27 mouse cellular contexts compared by ENCODE assay signal in the genomic region with DNA sequence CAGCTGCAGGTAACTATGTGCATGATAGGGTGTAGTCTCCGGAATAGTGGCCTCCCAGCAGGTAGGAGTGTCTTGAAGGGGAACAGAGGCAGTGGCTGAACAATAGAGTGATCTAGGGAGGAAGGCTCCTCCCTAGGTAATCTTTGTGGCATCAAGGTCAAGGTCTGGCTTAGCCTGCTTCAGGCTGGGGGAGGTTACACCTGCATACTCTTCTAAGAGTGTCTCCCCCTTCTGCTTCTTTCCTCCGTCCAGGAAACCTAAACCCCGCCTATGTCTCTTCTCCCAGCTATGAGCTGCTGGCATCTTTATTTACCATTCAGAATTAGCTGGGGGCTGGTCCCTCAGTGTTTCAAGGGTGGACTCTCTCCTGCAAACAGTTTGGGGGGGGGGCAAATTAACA. TPM values are rescaled to one million over a fixed set of nuclear protein-coding genes. Genes with fewer than 3 reads are reported as not detected.
DNase-seq lines count a peak whose midpoint lies in the region; ATAC-seq and TF ChIP-seq lines count a peak whose summit lies in the region.
"Had no signal": no experiment of that assay in that cellular context is flagged by ENCODE, and none has a peak within 500 bp of the region (broad histone marks: within the 10 kb centered on the region; RNA-seq: fewer than 3 reads in every experiment).

No protein-coding gene starts in this region.

- H3K4me3 ChIP-seq in E14TG2a.4 (replicated peaks; ENCODE audit: low read length) (peak overlapping the region; percentile 76), ES-Bruce4 (ENCODE audit: low read depth, low read length) (peak overlapping the region; percentile 31)
- no peak overlapping the region for H3K4me3 ChIP-seq in layer of hippocampus, adult 2 months
- H3K4me3 ChIP-seq in midbrain, postnatal 0 days (ENCODE audit: low read depth, low read length), result no peak overlapping the region
- H3K4me3 ChIP-seq: embryonic facial prominence, embryonic 10.5 days; embryonic facial prominence, embryonic 13.5 days; erythroblast, embryonic 14.5 days; forebrain, embryonic 13.5 days; heart, adult 2 months; heart, embryonic 10.5 days; heart, embryonic 13.5 days had no signal

- no peak for ATAC-seq in midbrain, postnatal 0 days (ENCODE audit: low FRiP score)
- ATAC-seq: activated CD4-positive, CD25-positive, alpha-beta regulatory T cell, adult 4 months; CD4-positive, CD25-positive, alpha-beta regulatory T cell, adult 4 months; forebrain, embryonic 13.5 days; forebrain, embryonic 16.5 days had no signal

- H3K4me1 ChIP-seq in E14TG2a.4 (replicated peaks; ENCODE audit: low read depth, low read length), result peaks cover 82% of the 10 kb centered on the region
- peaks cover 3% of the 10 kb centered on the region for H3K4me1 ChIP-seq in ES-Bruce4 (ENCODE audit: control insufficient read depth, insufficient read depth, low read length)
- no peaks in the 10 kb centered on the region for H3K4me1 ChIP-seq in midbrain, postnatal 0 days (ENCODE audit: insufficient read depth, low read length)
- H3K4me1 ChIP-seq: forebrain, embryonic 13.5 days had no signal

- H3K27me3 ChIP-seq in E14TG2a.4 (ENCODE audit: insufficient read depth, low read length) (no peaks in the 10 kb centered on the region), ES-Bruce4 (ENCODE audit: control insufficient read depth, insufficient read depth, low read length, poor library complexity, severe bottlenecking) (no peaks in the 10 kb centered on the region)
- no peaks in the 10 kb centered on the region for H3K27me3 ChIP-seq in midbrain, postnatal 0 days (ENCODE audit: insufficient read depth, low read length)
- H3K27me3 ChIP-seq: embryonic facial prominence, embryonic 13.5 days; forebrain, embryonic 13.5 days; heart, embryonic 13.5 days had no signal

- H3K9me3 ChIP-seq in E14TG2a.4 (ENCODE audit: low read length) (no peaks in the 10 kb centered on the region), ES-Bruce4 (replicated peaks; ENCODE audit: control insufficient read depth, insufficient read depth, low read length, poor library complexity, severe bottlenecking) (no peaks in the 10 kb centered on the region)
- H3K9me3 ChIP-seq in midbrain, postnatal 0 days (ENCODE audit: low read length), result no peaks in the 10 kb centered on the region
- H3K9me3 ChIP-seq: embryonic facial prominence, embryonic 13.5 days; forebrain, embryonic 13.5 days; heart, embryonic 10.5 days; heart, embryonic 13.5 days had no signal

- WGBS in midbrain, postnatal 0 days, result 56% methylated on average over 3 of the region's 3 CpGs

- H3K27ac ChIP-seq in ES-Bruce4 (ENCODE audit: insufficient read depth, low read length), result peak overlapping the region; percentile 98
- no peak overlapping the region for H3K27ac ChIP-seq in layer of hippocampus, adult 2 months
- no peak overlapping the region for H3K27ac ChIP-seq in midbrain, postnatal 0 days (ENCODE audit: low read depth, low read length)
- H3K27ac ChIP-seq: embryonic facial prominence, embryonic 10.5 days; embryonic facial prominence, embryonic 13.5 days; forebrain, embryonic 13.5 days; heart, adult 2 months; heart, embryonic 10.5 days; heart, embryonic 13.5 days; hindbrain, embryonic 14.5 days had no signal

- peak; percentile 98 for TF ChIP-seq EP300 in ES-Bruce4 (IDR thresholded peaks at IDR 0.05; ENCODE audit: insufficient read depth, low read depth, low read length)

- no peak overlapping the region for H3K4me2 ChIP-seq in midbrain, postnatal 0 days (ENCODE audit: low read depth, low read length, poor library complexity, severe bottlenecking)
- H3K4me2 ChIP-seq: embryonic facial prominence, embryonic 13.5 days; forebrain, embryonic 13.5 days; heart, embryonic 13.5 days; hindbrain, embryonic 14.5 days had no signal

- H3K36me3 ChIP-seq in E14TG2a.4 (ENCODE audit: insufficient read depth, low read length), result peaks cover 29% of the 10 kb centered on the region
- H3K36me3 ChIP-seq in ES-Bruce4 (ENCODE audit: control insufficient read depth, insufficient read depth, low read length, poor library complexity, severe bottlenecking), result peaks cover 20% of the 10 kb centered on the region
- H3K36me3 ChIP-seq in midbrain, postnatal 0 days (ENCODE audit: insufficient read depth, low read length), result no peaks in the 10 kb centered on the region
- H3K36me3 ChIP-seq: embryonic facial prominence, embryonic 10.5 days; embryonic facial prominence, embryonic 13.5 days; heart, embryonic 10.5 days; heart, embryonic 13.5 days had no signal

- peak; percentile 99 for DNase-seq in R1 (ENCODE audit: low read depth, low spot score)
- DNase-seq in layer of hippocampus, adult 2 months (ENCODE audit: low spot score in 2 of 2), result no peak
- DNase-seq in midbrain, postnatal 0 days (ENCODE audit: low spot score), result no peak
- no peak for DNase-seq in spleen, postnatal 36 days (ENCODE audit: low spot score in 2 of 2)
- DNase-seq: adrenal gland, adult 8-10 months; adrenal gland, postnatal 25 days; cerebellum, adult 8-10 months; cerebellum, postnatal 36 days; embryo, embryonic 11 days; gastrocnemius, postnatal 10 days; gastrocnemius, postnatal 36 days; heart, adult 2 months; heart, postnatal 14 days; heart, postnatal 4 days had no signal

- peak overlapping the region; percentile 35; the same call in 1 of the 2 replicates for H3K9ac ChIP-seq in ES-Bruce4 (ENCODE audit: low read depth, poor library complexity, severe bottlenecking)
- H3K9ac ChIP-seq in midbrain, postnatal 0 days (replicated peaks; ENCODE audit: low read length, poor library complexity, severe bottlenecking), result no peak overlapping the region
- H3K9ac ChIP-seq: embryonic facial prominence, embryonic 13.5 days; forebrain, embryonic 13.5 days; heart, embryonic 13.5 days; hindbrain, embryonic 14.5 days had no signal

- TF ChIP-seq CTCF in E14TG2a.4 (conservative IDR thresholded peaks at IDR 0.05; ENCODE audit: low read length) (no peak), ES-Bruce4 (IDR thresholded peaks at IDR 0.05; ENCODE audit: low read depth, low read length) (no peak)
- no peak for TF ChIP-seq CTCF in layer of hippocampus, adult 2 months (conservative IDR thresholded peaks at IDR 0.05)
- TF ChIP-seq CTCF in midbrain, postnatal 0 days (IDR thresholded peaks at IDR 0.05), result no peak

- no peak for TF ChIP-seq POLR2A in ES-Bruce4 (IDR thresholded peaks at IDR 0.05; ENCODE audit: insufficient read depth, low read length)

RNA-seq across cellular contexts. Expression of gene Akap12, which starts 23.5 kb away (rescaled TPM):
- polyA plus RNA-seq in ES-Bruce4 (2011; ENCODE audit: insufficient read depth, insufficient read length, low read depth, missing spikeins), result 381 and 387 TPM in 2 replicates
- total RNA-seq in layer of hippocampus, adult 2 months (2021), result 10 to 100 TPM; 11.0 to 11.3 TPM
- total RNA-seq in midbrain, postnatal 0 days (2014; rRNA removed), result 49.6 and 52.7 TPM in 2 replicates
- 33.7 and 36.8 TPM in 2 replicates for polyA plus RNA-seq in midbrain, postnatal 0 days (2015; fragmentation: Nextera tagmentation; extraction: Ambion mirVana)
- total RNA-seq: granulocyte monocyte progenitor cell, adult 5-6 weeks had no signal

Comparison
In these comparisons a context has a peak if more than half of its experiments do, and no peak if none do; other contexts are left out.
1. H3K4me3 ChIP-seq: peak in E14TG2a.4 (single experiment) and ES-Bruce4 (single experiment); none in layer of hippocampus, adult 2 months (single experiment) and midbrain, postnatal 0 days (single experiment).